Mouse (Mus musculus): ENCODE measurements around the gene Wfs1. TPM values are rescaled to one million over a fixed set of nuclear protein-coding genes. Genes with fewer than 3 reads are reported as not detected.
"Not testable (repeated sequence)": the region's sequence is repeated elsewhere in the genome, so short reads cannot be mapped to it uniquely, and the experiment has no call there.

Wfs1 gene
- 14.6 and 16.4 TPM in 2 replicates for polyA plus RNA-seq (2012; rRNA removed)

GRCm38 (mm10) chr5:36988781-36989624 lies at the start of gene Wfs1:
Gene Wfs1, minus strand, starts transcription at chr5:36989205.
- DNase-seq (ENCODE audit: low read depth, low spot score) = peak; percentile 93
- WGBS = under 1% methylated on average over 60 of the region's 60 CpGs

GRCm38 (mm10) chr5:37036884-37037283 lies 47.9 kb upstream of the Wfs1 start:
- no peak for DNase-seq (ENCODE audit: low read depth, low spot score)
- WGBS = 78% methylated on average over 3 of the region's 3 CpGs

GRCm38 (mm10) chr5:37035896-37036295 lies 46.9 kb upstream of the Wfs1 start:
- DNase-seq (ENCODE audit: low read depth, low spot score) = no peak
- 68% methylated on average over 6 of the region's 6 CpGs for WGBS

GRCm38 (mm10) chr5:37035192-37035591 lies 46.2 kb upstream of the Wfs1 start:
- DNase-seq (ENCODE audit: low read depth, low spot score) = no peak

GRCm38 (mm10) chr5:37030753-37031152 lies 41.7 kb upstream of the Wfs1 start:
- DNase-seq (ENCODE audit: low read depth, low spot score) = no peak
- 57% methylated on average over 9 of the region's 9 CpGs for WGBS

More at GRCm38 (mm10) chr5:37035192-37035591, 46.2 kb upstream of the Wfs1 start:
- WGBS = 74% methylated on average over 6 of the region's 6 CpGs

- WGBS = 3% methylated on average over 17 of the region's 17 CpGs
- DNase-seq (ENCODE audit: low read depth, low spot score) = no peak
Observed at GRCm38 (mm10) chr5:37029326-37029905, 40.4 kb upstream of the Wfs1 start.

- no peak for DNase-seq (ENCODE audit: low read depth, low spot score)
- under 1% methylated on average over 72 of the region's 72 CpGs for WGBS
Observed at GRCm38 (mm10) chr5:37028486-37029311, 39.7 kb upstream of the Wfs1 start.

GRCm38 (mm10) chr5:37028104-37028485 lies 39.1 kb upstream of the Wfs1 start:
- WGBS = under 1% methylated on average over 37 of the region's 37 CpGs
- no peak for DNase-seq (ENCODE audit: low read depth, low spot score)

GRCm38 (mm10) chr5:37027701-37028100 lies 38.7 kb upstream of the Wfs1 start:
- WGBS = 18% methylated on average over 13 of the region's 13 CpGs
- no peak for DNase-seq (ENCODE audit: low read depth, low spot score)

GRCm38 (mm10) chr5:37017222-37017621 lies 28.2 kb upstream of the Wfs1 start:
- 26% methylated on average over 3 of the region's 3 CpGs for WGBS

GRCm38 (mm10) chr5:37015612-37016310 lies 26.8 kb upstream of the Wfs1 start:
- 7% methylated on average over 27 of the region's 27 CpGs for whole genome bisulfite sequencing
- no peak for DNase-seq (ENCODE audit: low read depth, low spot score)

More at GRCm38 (mm10) chr5:37017222-37017621, 28.2 kb upstream of the Wfs1 start:
- no peak for DNase-seq (ENCODE audit: low read depth, low spot score)

GRCm38 (mm10) chr5:37010666-37011317 lies 21.8 kb upstream of the Wfs1 start:
- DNase-seq (ENCODE audit: low read depth, low spot score) = no peak
- 70% methylated on average over 10 of the region's 10 CpGs for WGBS

- DNase-seq (ENCODE audit: low read depth, low spot score) = not testable (repeated sequence)
- WGBS = 24% methylated on average over 13 of the region's 13 CpGs
Observed at GRCm38 (mm10) chr5:37009761-37010160, 20.8 kb upstream of the Wfs1 start.

- DNase-seq (ENCODE audit: low read depth, low spot score) = no peak
- WGBS = 45% methylated on average over 2 of the region's 2 CpGs
Observed at GRCm38 (mm10) chr5:37002001-37002400, 13.0 kb upstream of the Wfs1 start.

GRCm38 (mm10) chr5:37001002-37001401 lies 12.0 kb upstream of the Wfs1 start:
- WGBS = 88% methylated on average over 9 of the region's 9 CpGs
- no peak for DNase-seq (ENCODE audit: low read depth, low spot score)

- 43% methylated on average over 5 of the region's 5 CpGs for WGBS
- no peak for DNase-seq (ENCODE audit: low read depth, low spot score)
Observed at GRCm38 (mm10) chr5:36997996-36998395, 9.0 kb upstream of the Wfs1 start.

GRCm38 (mm10) chr5:36996410-36996809 lies 7.4 kb upstream of the Wfs1 start:
- 75% methylated on average over 14 of the region's 14 CpGs for WGBS
- DNase-seq (ENCODE audit: low read depth, low spot score) = no peak

GRCm38 (mm10) chr5:36990631-36991350 lies 1.8 kb upstream of the Wfs1 start:
- WGBS = 81% methylated on average over 3 of the region's 3 CpGs
- DNase-seq (ENCODE audit: low read depth, low spot score) = no peak

All from large intestine, adult 2 months (tissue).